Mouse (Mus musculus) olfactory bulb, adult 2 months (tissue): ENCODE results near the gene Olfr692. TPM values are rescaled to one million over a fixed set of nuclear protein-coding genes. Genes with fewer than 3 reads are reported as not detected.
"Not testable (repeated sequence)": the region's sequence is repeated elsewhere in the genome, so short reads cannot be mapped to it uniquely, and the experiment has no call there.

Experiments
- H3K27ac ChIP-seq: fragments of 200-500 bp; 2 replicates; pipeline ENCODE4 v1.5.1; 2012; ENCODE audit warnings: low read depth, low read length; ENCODE audit not compliant: insufficient read depth
- H3K4me1 ChIP-seq: fragments of 200-500 bp; 2 replicates; pipeline ENCODE4 v1.6.1; 2012; ENCODE audit warnings: low read length; ENCODE audit not compliant: control insufficient read depth, insufficient read depth
- H3K4me3 ChIP-seq: fragments of 200-500 bp; 2 replicates; pipeline ENCODE4 v1.5.1; 2012; ENCODE audit warnings: mild to moderate bottlenecking, low read depth, low read length, moderate library complexity; ENCODE audit not compliant: insufficient read depth
- CTCF ChIP-seq: fragments of 200-500 bp; IDR thresholded peaks from 2 replicates; pipeline ENCODE4 v1.5.1; 2012; ENCODE audit warnings: low read depth, mild to moderate bottlenecking, low read length, moderate library complexity; ENCODE audit not compliant: insufficient read depth
- POLR2A ChIP-seq: fragments of 200-500 bp; IDR thresholded peaks from 2 replicates; pipeline ENCODE4 v1.6.1; 2012; ENCODE audit warnings: mild to moderate bottlenecking, low read depth, low read length, moderate library complexity; ENCODE audit not compliant: insufficient read depth
- WGBS: fragments of 180-500 bp; shearing (Covaris S2); methylation state at CpG from one replicate; pipeline ENCODE4 v1.1.7; 2018; 5-methylcytosine and 5-hydroxymethylcytosine counted together
- polyA plus RNA-seq: library from polyadenylated mRNA; stranded (reverse); fragments of >200 nt; gene quantifications from 2 replicates; pipeline ENCODE4 v1.2.4, GENCODE M21; 2012; ENCODE audit warnings: low replicate concordance; ENCODE audit not compliant: missing spikeins, insufficient read depth, insufficient read length

The Olfr692 gene
- polyA plus RNA-seq = not detected in 2 replicates

GRCm38 (mm10) chr7:105367930-105368329, at the start of gene Olfr692:
Olfr692 (plus strand) TSS chr7:105368230.
- H3K27ac ChIP-seq = no peak within 1 kb of the TSS
- WGBS = 100% methylated on average over 1 of the region's 1 CpGs
- no peaks in the 10 kb centered on the region for H3K4me1 ChIP-seq
- no peak within 1 kb of the TSS for H3K4me3 ChIP-seq
- TF ChIP-seq POLR2A (no peak), CTCF (no peak)

GRCm38 (mm10) chr7:105325302-105325701, 42.7 kb upstream of the Olfr692 start:
- WGBS = 78% methylated on average over 2 of the region's 2 CpGs

GRCm38 (mm10) chr7:105334004-105334403, 34.0 kb upstream of the Olfr692 start, which contains the start of gene Olfr690:
Olfr690 (minus strand) TSS chr7:105334104.
- TF ChIP-seq POLR2A = no peak
- no peak for TF ChIP-seq CTCF
- 83% methylated on average over 1 of the region's 1 CpGs for WGBS
- no peak within 1 kb of the TSS for H3K27ac ChIP-seq
- peaks cover 2% of the 10 kb centered on the region; the same call in 1 of the 2 replicates for H3K4me1 ChIP-seq
- H3K4me3 ChIP-seq = no peak within 1 kb of the TSS

More at GRCm38 (mm10) chr7:105325302-105325701, 42.7 kb upstream of the Olfr692 start:
- Histone ChIP-seq H3K27ac (no peak overlapping the region), H3K4me3 (no peak overlapping the region), H3K4me1 (no peaks in the 10 kb centered on the region)
- no peak for TF ChIP-seq POLR2A
- no peak for TF ChIP-seq CTCF

GRCm38 (mm10) chr7:105342170-105342569, 25.9 kb upstream of the Olfr692 start, which contains the start of gene Olfr691:
Olfr691 (minus strand) TSS chr7:105342270.
- Histone ChIP-seq H3K4me3 (no peak within 1 kb of the TSS), H3K27ac (no peak within 1 kb of the TSS), H3K4me1 (peaks cover 10% of the 10 kb centered on the region)
- WGBS = 46% methylated on average over 1 of the region's 1 CpGs
- TF ChIP-seq POLR2A = no peak
- TF ChIP-seq CTCF = no peak

- no peak overlapping the region for H3K4me3 ChIP-seq
- H3K4me1 ChIP-seq = peaks cover 10% of the 10 kb centered on the region
- TF ChIP-seq CTCF (no peak), POLR2A (no peak)
- H3K27ac ChIP-seq = no peak overlapping the region
- 59% methylated on average over 2 of the region's 2 CpGs for WGBS
Observed at GRCm38 (mm10) chr7:105342752-105343151, 25.3 kb upstream of the Olfr692 start.

- no CpG with 5 or more reads among the region's 5 CpGs for WGBS
- H3K27ac ChIP-seq, H3K4me3 ChIP-seq, H3K4me1 ChIP-seq: not testable (repeated sequence)
Observed at GRCm38 (mm10) chr7:105356064-105356463, 12.0 kb upstream of the Olfr692 start.

- 94% methylated on average over 1 of the region's 2 CpGs for WGBS
- H3K27ac ChIP-seq = not testable (repeated sequence)
Observed at GRCm38 (mm10) chr7:105356487-105356886, 11.5 kb upstream of the Olfr692 start.

GRCm38 (mm10) chr7:105361713-105362112, 6.3 kb upstream of the Olfr692 start:
- Histone ChIP-seq H3K4me3 (no peak overlapping the region), H3K4me1 (no peaks in the 10 kb centered on the region), H3K27ac (no peak overlapping the region)
- no peak for TF ChIP-seq POLR2A
- WGBS = 63% methylated on average over 2 of the region's 2 CpGs

More at GRCm38 (mm10) chr7:105356487-105356886, 11.5 kb upstream of the Olfr692 start:
- not testable (repeated sequence) for H3K4me1 ChIP-seq, H3K4me3 ChIP-seq

- Histone ChIP-seq H3K4me1 (no peaks in the 10 kb centered on the region), H3K4me3 (no peak overlapping the region), H3K27ac (no peak overlapping the region)
- WGBS = 93% methylated on average over 5 of the region's 5 CpGs
- no peak for TF ChIP-seq POLR2A
- no peak for TF ChIP-seq CTCF
Observed at GRCm38 (mm10) chr7:105367268-105367667, 762 bp upstream of the Olfr692 start.

- H3K27ac ChIP-seq = no peak overlapping the region
- H3K4me1 ChIP-seq = no peaks in the 10 kb centered on the region
- H3K4me3 ChIP-seq = no peak overlapping the region
- 96% methylated on average over 4 of the region's 4 CpGs for WGBS
- TF ChIP-seq CTCF = no peak
- TF ChIP-seq POLR2A = no peak
Observed at GRCm38 (mm10) chr7:105368521-105368920, 491 bp downstream of the Olfr692 start.
